Mouse (Mus musculus): ENCODE measurements around the gene Dynlt1f. TPM values are rescaled to one million over a fixed set of nuclear protein-coding genes. Genes with fewer than 3 reads are reported as not detected.
"Not testable (repeated sequence)": the region's sequence is repeated elsewhere in the genome, so short reads cannot be mapped to it uniquely, and the experiment has no call there.

Gene Dynlt1f
- polyA plus RNA-seq, 1 experiment: not detected

DNA sequence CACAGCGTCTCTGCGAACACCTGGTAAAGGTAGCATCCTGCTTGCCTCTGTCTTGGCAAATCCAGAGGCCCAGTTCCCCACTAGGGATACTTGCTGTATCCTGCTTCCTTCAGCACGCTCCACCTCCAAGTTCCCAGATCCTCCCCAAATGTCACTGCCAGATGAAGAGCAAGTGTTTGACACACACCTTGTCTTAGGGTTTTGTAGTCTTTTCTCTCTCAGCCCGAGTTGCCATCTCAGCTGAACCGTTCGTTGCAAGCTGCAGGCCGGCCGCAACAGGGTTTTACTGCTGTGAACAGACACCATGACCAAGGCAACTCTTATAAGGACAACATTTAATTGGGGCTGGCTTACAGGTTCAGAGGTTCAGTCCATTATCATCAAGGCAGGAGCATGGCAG, 8.9 kb downstream of the Dynlt1f start:
- H3K4me3 ChIP-seq (ENCODE audit: insufficient read depth, low read depth, low read length); H3K27ac ChIP-seq (ENCODE audit: insufficient read depth, low read depth, low read length); H3K4me1 ChIP-seq (ENCODE audit: control insufficient read depth, insufficient read depth, low read length): not testable (repeated sequence)
- 97% methylated on average over 8 of the region's 8 CpGs for WGBS

DNA sequence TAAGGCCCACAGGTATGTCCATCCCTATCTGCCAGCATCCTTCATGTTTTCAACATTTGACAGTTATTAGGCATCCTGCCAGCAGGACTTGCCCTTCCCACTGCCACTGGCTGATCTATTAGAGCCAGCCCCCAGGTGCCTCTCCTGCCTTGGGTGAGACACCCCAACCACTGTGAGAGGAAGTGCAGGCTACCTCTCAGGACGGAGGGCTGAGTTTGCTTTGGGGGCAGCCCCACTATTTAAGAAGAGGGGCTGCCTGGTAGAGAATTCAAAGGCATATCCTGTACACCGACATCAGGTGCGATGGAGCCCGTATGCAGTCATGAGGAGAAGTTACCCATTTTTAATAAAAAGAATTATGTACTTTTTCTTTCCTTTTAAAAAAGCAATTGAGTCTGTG, 10.0 kb downstream of the Dynlt1f start:
- not testable (repeated sequence) for H3K4me3 ChIP-seq (ENCODE audit: insufficient read depth, low read depth, low read length); H3K4me1 ChIP-seq (ENCODE audit: control insufficient read depth, insufficient read depth, low read length); H3K27ac ChIP-seq (ENCODE audit: insufficient read depth, low read depth, low read length)
- 88% methylated on average over 4 of the region's 4 CpGs for whole genome bisulfite sequencing

DNA sequence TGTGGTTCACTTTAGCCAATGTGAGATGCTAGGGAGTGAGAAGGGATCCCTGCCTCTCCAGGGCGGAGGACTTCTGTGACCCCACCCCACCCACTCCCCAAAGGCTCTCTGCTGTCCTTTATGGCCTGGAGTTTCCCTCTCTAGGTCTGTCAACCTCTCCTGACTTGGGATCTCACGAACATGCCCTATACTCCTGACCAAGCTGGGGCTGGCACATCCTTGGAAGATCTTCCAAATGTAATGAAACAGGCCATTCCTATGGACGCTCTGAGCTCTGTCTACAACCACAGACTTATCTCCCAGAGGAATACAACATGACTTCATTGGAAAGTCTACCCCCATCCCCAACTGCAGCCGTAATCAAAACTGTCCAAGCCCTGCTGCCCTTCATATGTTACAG, 11.0 kb downstream of the Dynlt1f start:
- 93% methylated on average over 4 of the region's 4 CpGs for WGBS
- H3K4me3 ChIP-seq (ENCODE audit: insufficient read depth, low read depth, low read length); H3K27ac ChIP-seq (ENCODE audit: insufficient read depth, low read depth, low read length): not testable (repeated sequence)

DNA sequence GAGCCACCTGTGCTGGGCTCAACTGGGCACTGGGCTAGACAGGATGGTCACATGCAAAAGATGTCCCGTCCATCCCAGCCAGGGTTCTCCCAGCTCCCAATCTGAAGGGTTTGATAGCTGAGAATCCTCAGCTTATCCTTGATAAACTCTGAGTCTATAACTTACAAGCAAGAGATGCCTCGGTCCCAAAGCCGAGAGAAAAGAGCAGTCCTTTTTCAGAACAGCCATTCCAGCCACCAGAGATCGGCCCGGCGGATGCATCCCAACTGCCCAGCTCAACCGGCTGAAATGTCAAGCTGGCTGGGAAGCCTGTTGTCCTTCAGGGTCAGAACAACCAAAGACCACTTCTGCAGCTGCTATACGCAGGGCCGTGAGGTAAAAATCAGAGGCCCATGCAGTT, 11.5 kb downstream of the Dynlt1f start:
- WGBS: 94% methylated on average over 9 of the region's 9 CpGs

More for the DNA sequence above, 11.0 kb downstream of the Dynlt1f start:
- H3K4me1 ChIP-seq (ENCODE audit: control insufficient read depth, insufficient read depth, low read length): not testable (repeated sequence)

DNA sequence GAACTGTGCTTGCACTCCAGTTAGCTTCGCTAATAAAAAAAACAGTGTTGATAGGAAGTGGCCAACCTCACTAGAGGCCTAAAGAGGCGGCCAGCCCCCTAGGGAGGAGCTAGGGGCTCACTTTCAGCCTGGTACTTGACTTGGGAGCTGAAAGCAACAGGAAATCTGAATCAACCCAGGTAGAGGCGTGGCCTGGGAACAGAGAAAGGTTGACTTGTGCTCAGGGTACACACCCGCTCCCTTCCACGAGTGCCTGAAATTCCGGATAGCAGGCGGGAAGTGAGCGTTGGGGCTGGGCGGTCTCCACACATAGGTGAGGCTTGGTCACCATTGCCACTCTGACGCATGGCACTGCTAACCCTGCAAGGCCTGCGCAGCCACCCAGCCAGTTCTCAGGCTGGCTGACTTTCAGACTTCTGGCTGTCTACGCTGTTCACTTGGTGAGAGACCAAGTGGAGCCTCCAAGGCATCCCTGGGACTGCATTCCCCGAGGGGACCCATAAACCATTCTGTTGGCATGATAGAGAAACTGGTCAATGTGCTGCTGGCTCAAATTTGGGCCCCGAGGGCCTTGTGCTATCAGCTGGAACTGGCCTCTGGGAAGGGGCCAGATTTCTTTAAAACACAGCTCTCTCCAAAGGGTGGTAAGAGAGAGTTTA, 14.8 kb downstream of the Dynlt1f start:
- not testable (repeated sequence) for H3K4me3 ChIP-seq (ENCODE audit: insufficient read depth, low read depth, low read length); H3K27ac ChIP-seq (ENCODE audit: insufficient read depth, low read depth, low read length); H3K4me1 ChIP-seq (ENCODE audit: control insufficient read depth, insufficient read depth, low read length)
- WGBS: 93% methylated on average over 14 of the region's 14 CpGs

More for the DNA sequence above, 11.5 kb downstream of the Dynlt1f start:
- not testable (repeated sequence) for H3K4me1 ChIP-seq (ENCODE audit: control insufficient read depth, insufficient read depth, low read length); H3K4me3 ChIP-seq (ENCODE audit: insufficient read depth, low read depth, low read length); H3K27ac ChIP-seq (ENCODE audit: insufficient read depth, low read depth, low read length)

DNA sequence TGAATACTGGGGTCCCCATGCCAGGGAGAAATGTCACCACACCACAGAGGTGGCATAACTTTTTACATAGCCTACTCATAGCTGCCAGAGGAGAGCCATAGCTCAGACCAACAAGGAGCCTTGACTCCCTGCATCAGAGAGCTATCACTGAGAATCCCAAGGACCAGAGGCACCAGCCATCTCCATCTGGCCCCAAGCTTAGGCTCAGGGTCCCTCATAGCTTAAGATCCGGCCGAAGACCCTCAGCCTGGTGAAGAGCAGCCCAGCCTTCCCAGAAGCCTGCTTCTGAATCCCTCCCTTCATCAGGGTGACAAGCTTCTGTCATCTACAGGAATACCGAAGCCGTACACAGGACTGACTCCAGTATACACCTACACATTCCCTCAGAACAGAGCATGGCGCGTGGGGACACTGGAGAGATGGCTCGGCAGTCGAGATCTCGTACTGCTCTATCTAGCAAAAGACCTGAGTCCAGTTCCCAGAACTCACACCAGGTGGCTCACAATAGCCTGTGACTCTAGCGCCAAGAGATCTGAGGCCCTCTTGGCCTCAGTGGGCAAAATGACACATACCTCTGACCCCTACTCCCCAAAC, 15.6 kb downstream of the Dynlt1f start:
- 92% methylated on average over 10 of the region's 10 CpGs for WGBS
- not testable (repeated sequence) for H3K4me3 ChIP-seq (ENCODE audit: insufficient read depth, low read depth, low read length); H3K4me1 ChIP-seq (ENCODE audit: control insufficient read depth, insufficient read depth, low read length); H3K27ac ChIP-seq (ENCODE audit: insufficient read depth, low read depth, low read length)

DNA sequence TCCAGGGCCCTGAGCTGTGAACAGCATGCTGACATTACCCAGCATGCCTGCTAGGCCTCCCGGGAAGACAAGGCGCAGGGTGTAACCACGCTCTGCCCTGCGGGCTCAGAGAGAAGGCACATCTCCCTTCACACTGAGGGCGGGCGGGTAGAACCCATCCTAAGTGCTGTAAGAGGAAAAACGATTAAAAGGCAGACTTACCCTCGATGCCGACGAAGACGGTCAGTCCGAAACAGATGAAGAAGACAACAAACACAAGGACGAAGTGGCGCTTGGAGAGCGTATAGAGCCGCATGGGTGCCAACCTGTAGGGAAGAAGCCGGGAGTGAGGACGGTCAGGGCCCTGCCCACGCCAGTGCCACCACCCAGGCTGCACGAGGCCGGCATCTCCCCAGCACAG, 16.2 kb downstream of the Dynlt1f start:
- H3K27ac ChIP-seq (ENCODE audit: insufficient read depth, low read depth, low read length); H3K4me3 ChIP-seq (ENCODE audit: insufficient read depth, low read depth, low read length); H3K4me1 ChIP-seq (ENCODE audit: control insufficient read depth, insufficient read depth, low read length): not testable (repeated sequence)
- WGBS: 90% methylated on average over 18 of the region's 21 CpGs

DNA sequence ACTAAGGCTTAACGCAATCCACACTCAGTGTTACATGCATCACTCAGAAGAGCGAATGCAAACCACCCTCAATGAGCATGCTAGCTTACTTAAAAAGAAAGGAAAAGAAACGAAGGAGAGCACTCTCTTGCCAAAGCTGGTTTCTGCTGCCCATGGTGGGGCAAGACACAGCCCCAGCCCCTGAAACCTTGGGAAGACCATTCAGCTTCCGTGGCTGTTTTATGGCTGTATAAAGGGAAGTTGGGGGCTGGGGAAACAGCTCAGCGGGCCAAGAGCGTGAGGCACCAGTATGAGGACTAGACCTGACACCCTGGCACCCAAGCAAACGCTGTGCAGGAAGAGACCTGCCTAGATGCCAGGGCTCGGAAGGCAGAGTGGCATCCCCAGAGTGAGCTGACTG, 17.3 kb downstream of the Dynlt1f start:
- not testable (repeated sequence) for H3K27ac ChIP-seq (ENCODE audit: insufficient read depth, low read depth, low read length)
- WGBS: 68% methylated on average over 8 of the region's 8 CpGs

DNA sequence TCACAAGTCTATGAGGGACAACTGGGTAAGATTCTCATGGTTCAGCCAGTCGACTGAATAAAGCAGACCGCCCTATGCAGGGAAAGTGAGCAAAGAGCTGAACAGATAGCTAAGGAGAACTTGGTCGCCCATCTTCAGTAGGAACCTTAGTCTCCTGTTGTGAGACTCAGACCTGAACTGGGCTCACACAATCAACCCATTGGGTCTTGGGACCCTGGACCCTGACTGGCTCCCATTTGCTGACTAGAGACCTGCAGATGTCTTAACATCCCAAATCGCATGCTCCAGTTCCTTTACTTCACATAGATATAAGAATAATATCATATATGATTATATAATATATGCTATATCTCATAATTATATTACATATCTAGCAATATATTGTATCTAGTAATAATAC, 18.3 kb downstream of the Dynlt1f start:
- not testable (repeated sequence) for H3K4me3 ChIP-seq (ENCODE audit: insufficient read depth, low read depth, low read length); H3K4me1 ChIP-seq (ENCODE audit: control insufficient read depth, insufficient read depth, low read length); H3K27ac ChIP-seq (ENCODE audit: insufficient read depth, low read depth, low read length)
- WGBS: 94% methylated on average over 4 of the region's 4 CpGs

More for the DNA sequence above, 17.3 kb downstream of the Dynlt1f start:
- not testable (repeated sequence) for H3K4me3 ChIP-seq (ENCODE audit: insufficient read depth, low read depth, low read length); H3K4me1 ChIP-seq (ENCODE audit: control insufficient read depth, insufficient read depth, low read length)

DNA sequence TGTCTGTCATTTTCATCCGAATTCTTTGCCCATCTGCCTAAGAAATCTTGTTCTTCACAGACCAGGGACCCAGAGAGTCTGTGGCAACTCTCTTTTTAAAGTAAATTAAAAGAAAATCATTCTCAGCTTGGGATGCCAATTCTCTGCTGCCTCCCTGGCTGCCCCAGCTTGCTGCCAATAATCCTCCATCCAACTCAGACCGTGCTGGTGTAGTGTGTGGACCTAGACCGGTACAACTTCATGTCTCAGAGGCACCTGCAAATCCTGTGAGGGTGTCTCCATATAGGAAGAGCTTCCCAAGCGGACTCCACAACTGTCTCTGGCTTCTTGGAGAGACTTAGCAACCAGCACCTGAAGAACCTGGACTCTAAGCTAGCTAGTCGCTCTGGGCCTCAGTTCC, 18.8 kb downstream of the Dynlt1f start:
- TF ChIP-seq CTCF (IDR thresholded peaks at IDR 0.05; ENCODE audit: insufficient read depth, low read depth, low read length) (no peak), POLR2A (IDR thresholded peaks at IDR 0.05; ENCODE audit: insufficient read depth, low read depth, low read length) (no peak)
- Histone ChIP-seq H3K27ac (ENCODE audit: insufficient read depth, low read depth, low read length) (no peak overlapping the region), H3K4me1 (ENCODE audit: control insufficient read depth, insufficient read depth, low read length) (no peaks in the 10 kb centered on the region), H3K4me3 (ENCODE audit: insufficient read depth, low read depth, low read length) (no peak overlapping the region)
- 89% methylated on average over 5 of the region's 5 CpGs for WGBS

DNA sequence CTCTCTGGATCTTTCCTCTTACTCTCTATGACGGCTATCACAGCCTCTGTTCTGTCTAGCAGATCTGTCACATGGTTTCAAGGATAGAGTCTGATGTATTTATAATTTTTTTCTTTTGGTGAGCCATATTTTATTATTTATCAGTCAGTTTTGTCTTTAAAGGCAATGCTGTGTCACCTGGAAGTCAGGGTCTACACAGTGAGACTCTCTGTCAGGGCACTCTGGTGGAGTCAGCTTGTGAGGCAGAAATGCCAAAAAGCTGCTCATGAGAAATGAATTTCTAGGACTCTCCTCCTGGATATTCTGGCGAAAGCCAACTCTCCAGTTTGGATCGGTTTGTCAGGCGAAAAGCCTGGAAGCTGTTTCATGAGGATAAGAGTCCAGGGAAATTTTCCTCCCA, 19.9 kb downstream of the Dynlt1f start:
- not testable (repeated sequence) for H3K27ac ChIP-seq (ENCODE audit: insufficient read depth, low read depth, low read length); H3K4me1 ChIP-seq (ENCODE audit: control insufficient read depth, insufficient read depth, low read length); H3K4me3 ChIP-seq (ENCODE audit: insufficient read depth, low read depth, low read length)
- 94% methylated on average over 2 of the region's 4 CpGs for WGBS

DNA sequence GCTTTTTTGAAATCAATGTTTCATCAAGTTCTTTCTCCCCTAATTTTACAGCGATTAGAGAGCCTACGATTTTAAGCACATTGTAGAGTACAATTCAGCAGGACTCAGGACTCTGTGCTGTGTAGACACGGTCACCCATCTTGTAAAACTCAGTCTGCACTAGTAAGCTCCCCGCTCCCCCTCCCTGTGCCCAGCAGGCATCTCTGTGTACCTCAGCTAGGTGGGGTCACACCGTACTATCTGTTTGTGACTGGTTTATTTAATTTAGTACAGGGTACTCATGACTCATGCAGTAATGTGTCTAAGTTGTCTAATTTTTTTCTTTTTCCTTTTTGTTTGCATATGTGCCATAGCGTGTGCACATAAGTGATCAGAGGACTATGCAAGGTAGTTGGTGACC, 22.9 kb downstream of the Dynlt1f start:
- not testable (repeated sequence) for H3K27ac ChIP-seq (ENCODE audit: insufficient read depth, low read depth, low read length); H3K4me3 ChIP-seq (ENCODE audit: insufficient read depth, low read depth, low read length); H3K4me1 ChIP-seq (ENCODE audit: control insufficient read depth, insufficient read depth, low read length)
- WGBS: 89% methylated on average over 6 of the region's 6 CpGs

DNA sequence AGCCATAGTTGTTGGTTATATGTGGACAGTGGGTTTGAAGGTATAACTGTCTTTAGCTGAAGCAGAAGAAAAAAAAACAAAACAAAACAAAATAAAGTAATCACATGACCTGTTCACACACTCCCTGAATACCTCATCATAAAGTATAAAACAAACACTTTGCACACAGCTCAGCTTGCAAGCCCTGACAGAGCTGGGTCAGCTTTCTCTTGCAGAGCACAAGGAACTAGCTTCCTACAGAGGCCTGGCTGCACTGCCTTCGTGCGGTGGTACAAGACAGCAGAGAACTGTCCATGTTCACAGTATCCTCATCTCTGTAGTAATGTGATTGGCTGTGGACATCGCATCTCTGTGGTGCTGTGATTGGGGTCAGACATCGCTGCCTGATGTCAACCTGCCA, 25.3 kb downstream of the Dynlt1f start:
- 93% methylated on average over 4 of the region's 4 CpGs for WGBS

DNA sequence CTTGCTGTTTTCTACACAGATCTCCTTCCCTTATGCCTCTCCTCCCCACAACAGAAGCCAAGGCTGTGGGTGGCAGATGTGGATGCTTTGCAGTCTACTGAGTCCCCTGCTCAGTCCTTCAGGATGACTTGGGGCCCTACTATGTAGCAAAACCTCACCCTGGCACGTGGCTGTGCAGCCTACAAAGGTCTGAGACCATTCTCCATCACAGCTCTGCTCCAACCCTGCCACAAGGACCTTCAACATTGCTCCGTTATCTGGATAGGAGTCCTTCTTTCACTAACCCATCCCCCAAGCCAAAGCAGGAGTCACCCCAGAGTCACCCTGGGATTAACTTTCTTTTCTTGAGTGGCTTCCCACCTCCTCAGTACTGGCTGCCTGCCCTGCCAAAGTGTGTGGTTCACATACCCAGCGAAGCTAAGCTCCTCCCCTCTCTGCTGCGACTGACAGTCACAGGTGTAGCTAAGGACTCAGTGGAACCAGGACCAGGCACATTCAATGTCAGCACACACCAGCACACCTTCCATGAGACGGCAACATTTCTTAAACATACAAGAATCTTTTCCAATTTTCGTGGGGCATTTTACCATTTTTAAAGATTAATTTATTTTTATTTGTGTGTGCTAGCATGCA, 30.7 kb downstream of the Dynlt1f start:
- H3K27ac ChIP-seq (ENCODE audit: insufficient read depth, low read depth, low read length); H3K4me1 ChIP-seq (ENCODE audit: control insufficient read depth, insufficient read depth, low read length); H3K4me3 ChIP-seq (ENCODE audit: insufficient read depth, low read depth, low read length): not testable (repeated sequence)
- 62% methylated on average over 2 of the region's 6 CpGs for WGBS

More for the DNA sequence above, 25.3 kb downstream of the Dynlt1f start:
- not testable (repeated sequence) for H3K4me3 ChIP-seq (ENCODE audit: insufficient read depth, low read depth, low read length); H3K4me1 ChIP-seq (ENCODE audit: control insufficient read depth, insufficient read depth, low read length); H3K27ac ChIP-seq (ENCODE audit: insufficient read depth, low read depth, low read length)

DNA sequence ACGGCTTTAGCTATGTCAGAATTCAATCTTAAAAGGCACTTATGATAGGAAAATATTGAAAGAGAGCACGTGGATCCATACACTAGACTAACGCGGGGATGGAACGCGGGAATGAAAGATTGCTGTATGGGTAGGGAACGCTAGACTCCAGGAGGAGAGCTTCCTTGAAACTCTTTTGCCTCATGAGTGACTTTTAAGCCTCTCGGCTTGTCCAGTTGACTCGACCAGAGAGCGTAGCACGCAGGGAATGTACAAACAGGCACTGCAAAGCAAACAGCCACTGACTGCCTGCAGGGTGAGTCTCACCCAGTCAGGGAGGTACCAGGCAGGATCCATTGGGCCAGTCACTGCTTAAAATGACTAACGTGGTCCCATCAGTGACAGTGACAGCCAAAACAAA, 33.7 kb downstream of the Dynlt1f start:
- H3K4me3 ChIP-seq (ENCODE audit: insufficient read depth, low read depth, low read length); H3K4me1 ChIP-seq (ENCODE audit: control insufficient read depth, insufficient read depth, low read length); H3K27ac ChIP-seq (ENCODE audit: insufficient read depth, low read depth, low read length): not testable (repeated sequence)
- WGBS: 95% methylated on average over 11 of the region's 12 CpGs
